Mouse (Mus musculus) frontal cortex, adult (tissue): ENCODE data around the gene Slitrk2.

Source experiments
- ATAC-seq: cut with Nextera tagmentation; 2 replicates; pipeline ENCODE4 v1.9.2; 2017; ENCODE audit warnings: mild to moderate bottlenecking, moderate library complexity, mixed read lengths; ENCODE audit not compliant: low TSS enrichment

Slitrk2 gene

DNA sequence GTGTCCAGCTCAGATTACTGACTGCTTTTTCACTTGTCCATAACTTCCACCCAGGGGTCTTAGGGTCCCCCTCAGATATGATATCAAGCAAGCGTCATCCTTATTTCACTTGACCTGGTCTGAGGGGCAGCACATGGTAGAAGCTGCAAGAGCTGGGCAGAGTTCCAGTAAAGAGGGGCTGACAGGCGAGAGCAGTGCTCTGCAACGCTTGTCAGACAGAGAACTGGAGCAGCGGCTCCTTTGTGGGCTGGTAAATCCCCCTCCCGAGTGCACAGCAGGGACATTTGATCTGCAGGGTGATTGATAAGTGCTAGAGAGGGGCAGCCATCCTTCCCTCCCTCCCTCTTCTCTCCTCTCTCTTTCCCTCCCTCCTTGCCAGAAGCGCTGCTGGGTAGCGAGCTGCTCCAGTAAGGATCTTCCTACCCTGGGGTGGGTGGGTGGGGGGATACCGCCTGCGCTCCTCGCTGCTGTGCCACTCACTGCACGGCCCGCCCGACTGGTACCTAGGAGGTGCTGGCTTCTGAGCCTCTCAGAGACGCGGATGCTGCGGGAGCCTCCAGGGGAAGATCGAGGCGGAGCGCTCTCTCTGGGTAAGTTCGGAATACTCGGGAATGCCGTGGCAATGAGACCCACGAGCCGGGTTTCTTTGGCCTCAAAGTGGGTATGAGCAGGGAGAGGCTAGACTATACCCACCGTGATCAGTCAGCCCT lies at the start of gene Slitrk2:
TSS of gene Slitrk2 (plus strand) at position 408 of the 710 bp plus-strand sequence.
- ATAC-seq = peak; percentile 58

DNA sequence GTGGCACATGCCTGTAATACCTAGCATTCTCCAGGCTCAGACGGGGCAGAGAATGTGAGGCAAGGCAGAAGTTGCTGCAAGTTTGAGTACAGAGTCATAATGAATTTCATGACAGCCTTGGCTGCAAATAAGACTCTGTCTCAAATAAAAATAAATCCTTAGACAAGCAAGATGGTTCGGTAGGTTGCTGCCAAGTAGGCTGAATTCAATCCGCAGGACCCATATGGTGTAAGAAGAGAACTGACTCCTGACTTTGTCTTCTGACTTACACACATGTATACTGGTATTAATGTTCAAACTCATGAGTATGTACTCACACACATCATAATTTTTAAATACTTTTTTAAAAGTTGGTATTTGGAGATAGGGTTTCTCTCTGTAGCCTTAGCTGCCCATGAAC lies 43.6 kb upstream of the Slitrk2 start:
- peak; percentile 59; the same call in 1 of the 2 replicates for ATAC-seq

DNA sequence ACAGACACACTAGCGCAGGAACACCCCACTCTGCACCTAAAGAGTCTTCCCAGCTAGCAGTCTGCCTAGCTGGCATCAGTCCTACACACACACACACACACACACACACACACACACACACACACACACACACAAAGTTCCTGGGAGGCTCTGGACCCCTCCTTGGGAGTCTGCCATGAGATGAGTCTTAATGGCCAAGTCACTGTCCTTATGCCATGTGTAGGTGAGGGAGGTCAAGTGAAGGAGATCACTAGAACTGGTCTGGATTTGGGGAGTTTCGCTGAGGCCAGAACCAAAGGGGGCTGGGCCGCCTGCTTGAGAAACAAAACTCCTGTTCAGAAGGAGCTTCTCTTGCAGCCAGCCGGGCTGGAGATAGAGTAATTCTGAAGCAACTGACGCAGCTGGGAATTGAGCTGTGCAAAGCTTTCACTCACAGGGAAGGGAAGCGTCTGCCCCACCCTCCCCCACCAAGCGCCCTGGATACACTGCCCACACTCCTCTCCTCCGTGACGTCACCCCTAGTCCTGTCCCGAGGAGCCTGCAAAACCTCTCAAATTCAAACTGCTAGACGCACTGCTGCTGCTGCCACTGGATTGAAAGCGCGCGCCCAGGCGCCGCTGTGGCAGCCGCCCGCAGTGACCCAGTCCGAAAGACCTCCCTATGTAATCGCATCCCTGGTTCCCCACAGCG lies 3.5 kb downstream of the Slitrk2 start:
- peak; percentile 79 for ATAC-seq

DNA sequence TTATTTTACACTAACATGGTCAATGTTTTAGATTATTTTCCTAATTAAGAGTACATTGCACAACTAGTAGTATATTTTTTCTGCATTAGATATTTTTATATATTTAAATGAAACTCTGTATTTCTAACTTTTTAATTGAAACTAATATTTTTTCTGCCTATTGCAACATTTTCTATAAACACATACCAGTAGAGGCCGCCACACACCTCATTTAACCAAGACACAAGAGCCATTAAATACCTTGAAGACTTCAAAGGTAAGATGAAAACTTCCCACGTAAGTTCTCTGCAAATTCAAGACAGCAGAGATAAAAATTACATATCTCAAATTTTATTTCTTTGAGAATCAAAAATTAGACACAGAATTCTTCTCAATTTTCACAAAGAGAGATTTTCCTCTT lies 8.2 kb downstream of the Slitrk2 start:
- no peak for ATAC-seq

DNA sequence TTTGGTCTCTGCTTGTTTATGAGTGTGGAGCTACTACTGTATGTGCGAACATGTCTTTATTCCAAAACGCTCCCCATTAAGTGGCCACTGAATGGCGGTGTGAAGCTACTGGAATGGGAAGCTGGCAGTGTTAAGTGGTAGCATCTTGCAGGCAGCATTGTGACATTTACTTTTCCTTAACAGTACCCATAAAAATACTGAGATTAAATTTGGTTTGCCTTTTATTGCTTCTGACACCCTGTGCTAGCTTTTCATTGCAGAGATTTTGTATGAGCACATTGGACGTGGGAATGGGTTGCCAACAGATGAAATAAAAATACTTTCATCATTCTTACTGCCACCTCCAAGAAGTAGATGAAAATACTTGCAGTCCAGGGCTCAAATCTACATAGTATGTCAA lies 27.8 kb downstream of the Slitrk2 start:
- peak; percentile 98 for ATAC-seq

DNA sequence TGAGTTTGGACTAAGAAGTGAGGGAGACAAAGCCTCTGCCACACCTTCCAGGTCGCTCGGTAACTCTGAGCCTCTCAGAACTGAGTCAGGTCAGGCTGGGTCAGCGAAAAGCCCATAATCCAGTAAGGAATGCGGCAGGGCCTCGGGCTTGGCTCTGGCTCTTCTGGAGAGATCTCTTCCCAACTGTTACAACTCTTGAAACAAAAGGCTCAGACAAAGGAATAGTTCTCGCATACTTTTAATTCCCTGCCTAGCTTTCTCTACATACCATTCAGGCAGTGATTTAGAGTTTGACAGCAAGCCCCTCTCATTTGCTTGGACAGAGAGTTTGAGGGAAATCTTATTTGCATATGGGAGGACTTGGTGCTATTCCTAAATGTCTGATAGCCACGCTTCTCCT lies 29.5 kb downstream of the Slitrk2 start:
- no peak for ATAC-seq
